Mouse (Mus musculus): ENCODE measurements around the gene Trmt112.

Trmt112 gene

DNA sequence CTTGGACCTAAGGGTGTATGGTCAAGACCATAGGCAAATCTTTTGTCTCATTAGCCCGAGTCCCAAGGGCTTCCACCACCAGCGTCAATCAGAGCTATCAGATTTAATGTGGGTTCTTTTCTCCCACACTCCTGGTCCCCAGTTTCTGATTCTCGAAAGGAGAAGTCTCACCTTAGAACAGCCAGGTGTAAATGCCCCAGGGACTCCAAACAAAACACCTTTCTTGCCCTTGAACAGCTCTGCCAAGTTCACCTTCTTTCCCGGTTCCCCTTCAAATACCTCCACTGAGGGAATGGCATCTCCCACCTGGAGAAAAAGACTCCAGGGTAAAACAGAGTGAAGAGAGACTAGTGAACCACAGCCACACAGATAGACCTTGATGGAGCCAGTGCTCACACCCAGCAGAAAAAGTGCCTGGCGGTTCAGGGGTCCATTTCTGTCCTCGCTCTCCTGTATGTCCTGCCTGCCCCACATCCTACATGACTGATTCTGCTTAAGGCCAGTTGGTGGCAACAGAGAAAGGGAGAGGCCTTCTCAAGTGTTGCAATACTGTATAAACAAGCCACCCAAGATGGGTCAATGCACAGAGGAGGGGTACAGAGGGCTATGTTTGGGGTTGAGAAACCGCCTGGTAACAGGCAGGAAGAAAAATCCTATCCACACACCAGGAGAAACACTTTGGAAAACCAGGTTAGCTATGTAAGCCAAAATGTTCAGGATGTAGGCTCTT lies 1.5 kb upstream of the Trmt112 start:
- no peak for DNase-seq (ENCODE audit: extremely low read depth, low read depth)

DNA sequence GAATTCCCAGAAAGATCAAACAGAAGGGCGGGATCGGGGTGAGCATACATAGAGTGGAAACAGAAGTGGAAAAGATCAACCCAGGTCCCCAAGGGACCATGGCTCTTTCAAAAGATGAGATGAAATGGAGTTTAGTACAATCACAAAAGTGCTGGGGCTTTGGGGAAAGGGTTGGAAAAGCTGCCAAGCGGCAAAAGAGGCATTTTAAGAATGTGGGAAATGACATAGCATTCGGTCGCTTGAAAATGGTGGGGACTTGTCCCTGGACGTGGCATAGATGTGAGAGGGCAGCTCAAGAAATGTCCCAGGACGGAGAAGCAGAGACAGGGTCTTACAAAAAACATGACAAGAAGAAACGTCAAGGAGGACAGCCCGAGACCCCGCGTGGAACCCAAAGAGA lies 477 bp upstream of the Trmt112 start:
- DNase-seq (ENCODE audit: extremely low read depth, low read depth), result no peak

DNA sequence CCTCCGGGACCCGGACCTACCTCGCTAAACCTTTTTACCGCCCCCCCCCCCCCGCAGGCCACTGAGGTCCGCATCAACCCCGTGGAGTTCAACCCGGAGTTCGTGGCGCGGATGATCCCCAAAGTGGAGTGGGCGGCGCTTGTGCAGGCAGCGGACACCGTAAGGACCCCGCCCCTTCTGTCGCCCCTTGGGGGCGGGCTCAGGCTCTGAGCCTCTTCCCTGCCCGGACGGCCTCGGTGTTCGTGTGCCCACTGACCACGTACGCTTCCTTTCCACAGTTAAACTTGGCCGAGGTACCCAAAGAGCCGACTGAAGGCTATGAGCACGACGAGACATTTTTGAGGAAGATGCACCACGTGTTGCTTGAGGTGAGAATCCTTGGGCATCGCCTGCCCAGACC lies 808 bp downstream of the Trmt112 start:
- peak; percentile 21 for DNase-seq (ENCODE audit: extremely low read depth, low read depth)

- no peak for DNase-seq (ENCODE audit: extremely low read depth, low read depth)
These were observed 1.9 kb downstream of the Trmt112 start for GRCm38 (mm10) chr19:6911101-6912074.

DNA sequence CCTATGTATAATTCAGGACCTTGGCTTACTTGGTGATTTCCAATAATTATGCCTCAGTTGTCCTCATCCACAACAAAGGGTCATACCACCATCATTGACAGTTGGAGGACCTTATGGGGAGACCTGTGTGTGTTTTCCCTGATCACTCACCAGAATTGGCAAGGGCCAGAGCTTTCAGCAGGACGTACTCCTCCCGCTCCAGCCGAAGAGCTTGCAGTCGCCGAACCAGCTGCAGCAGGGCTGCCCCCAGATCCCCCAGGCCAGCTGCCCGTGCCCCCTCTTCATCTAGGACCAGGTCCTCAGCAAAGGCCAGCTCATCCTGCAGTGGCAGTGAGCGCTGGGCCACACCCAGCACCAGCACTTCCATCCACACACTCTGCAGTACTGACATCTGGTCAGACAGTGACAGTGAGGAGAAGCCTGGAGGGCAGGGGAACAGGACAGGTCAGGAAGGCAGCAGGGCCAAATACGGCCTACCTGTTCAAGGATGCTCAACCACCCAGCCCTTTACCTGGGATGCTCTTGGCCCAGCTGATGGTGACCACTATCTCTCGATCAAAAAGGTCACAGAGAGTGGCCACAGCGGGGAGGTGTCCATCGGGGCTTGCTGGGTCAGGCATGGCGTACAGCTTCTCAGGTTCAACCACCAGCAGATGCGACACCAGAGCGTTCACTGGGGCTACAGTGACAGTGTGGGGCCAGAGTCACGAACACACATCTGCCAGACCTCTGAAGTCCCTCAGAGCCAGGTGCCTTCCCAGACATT lies 2.9 kb downstream of the Trmt112 start:
- DNase-seq (ENCODE audit: extremely low read depth, low read depth), result no peak

- DNase-seq (ENCODE audit: extremely low read depth, low read depth), result no peak
These were observed 3.5 kb downstream of the Trmt112 start for GRCm38 (mm10) chr19:6913036-6913435.

- DNase-seq (ENCODE audit: extremely low read depth, low read depth), result no peak
These were observed 4.5 kb downstream of the Trmt112 start for GRCm38 (mm10) chr19:6913991-6914390.

- no peak for DNase-seq (ENCODE audit: extremely low read depth, low read depth)
These were observed 5.0 kb downstream of the Trmt112 start for GRCm38 (mm10) chr19:6914540-6914939.

DNA sequence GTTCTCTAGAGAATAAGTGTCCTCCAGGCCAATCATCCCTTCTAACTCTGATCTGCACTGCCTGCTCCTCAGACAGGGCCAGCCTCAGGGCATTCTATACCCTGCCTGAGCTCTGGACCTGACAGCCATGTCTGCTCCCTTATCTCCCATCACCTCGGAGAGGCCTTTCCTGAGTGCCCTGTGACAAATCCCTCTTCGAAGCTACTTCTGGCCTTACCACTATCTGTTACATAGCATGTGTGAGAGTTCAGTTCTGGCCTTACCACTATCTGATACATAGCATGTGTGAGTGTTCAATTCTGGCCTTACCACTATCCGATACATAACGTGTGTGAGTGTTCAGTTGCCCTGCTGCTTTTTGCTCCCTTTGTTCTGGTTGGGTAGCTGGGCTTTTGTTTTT lies 5.8 kb downstream of the Trmt112 start:
- no peak for DNase-seq (ENCODE audit: extremely low read depth, low read depth)

- no peak for DNase-seq (ENCODE audit: extremely low read depth, low read depth)
These were observed 7.0 kb downstream of the Trmt112 start for GRCm38 (mm10) chr19:6916496-6916895.

DNA sequence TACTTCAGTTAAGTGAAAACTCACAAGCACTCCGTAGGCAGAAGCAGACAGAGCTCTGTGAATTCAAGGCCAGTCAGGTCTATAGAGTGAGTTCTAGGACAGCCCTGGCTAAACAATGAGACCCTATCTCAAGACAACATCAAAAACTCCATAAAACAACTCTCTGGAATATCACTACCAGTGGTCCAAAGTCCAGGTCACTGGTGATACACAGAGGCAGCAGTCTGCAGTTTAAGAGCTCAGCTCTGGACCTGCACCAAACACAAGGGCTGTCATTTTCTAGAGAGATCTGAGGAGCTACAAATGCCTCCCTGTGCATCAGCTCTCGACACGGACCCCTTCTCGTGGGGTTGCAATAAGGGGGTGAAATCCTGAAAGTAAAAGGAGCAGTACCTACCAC lies 8.8 kb downstream of the Trmt112 start:
- DNase-seq (ENCODE audit: extremely low read depth, low read depth), result no peak

- DNase-seq (ENCODE audit: extremely low read depth, low read depth), result no peak
These were observed 9.9 kb downstream of the Trmt112 start for GRCm38 (mm10) chr19:6919431-6919830.

DNA sequence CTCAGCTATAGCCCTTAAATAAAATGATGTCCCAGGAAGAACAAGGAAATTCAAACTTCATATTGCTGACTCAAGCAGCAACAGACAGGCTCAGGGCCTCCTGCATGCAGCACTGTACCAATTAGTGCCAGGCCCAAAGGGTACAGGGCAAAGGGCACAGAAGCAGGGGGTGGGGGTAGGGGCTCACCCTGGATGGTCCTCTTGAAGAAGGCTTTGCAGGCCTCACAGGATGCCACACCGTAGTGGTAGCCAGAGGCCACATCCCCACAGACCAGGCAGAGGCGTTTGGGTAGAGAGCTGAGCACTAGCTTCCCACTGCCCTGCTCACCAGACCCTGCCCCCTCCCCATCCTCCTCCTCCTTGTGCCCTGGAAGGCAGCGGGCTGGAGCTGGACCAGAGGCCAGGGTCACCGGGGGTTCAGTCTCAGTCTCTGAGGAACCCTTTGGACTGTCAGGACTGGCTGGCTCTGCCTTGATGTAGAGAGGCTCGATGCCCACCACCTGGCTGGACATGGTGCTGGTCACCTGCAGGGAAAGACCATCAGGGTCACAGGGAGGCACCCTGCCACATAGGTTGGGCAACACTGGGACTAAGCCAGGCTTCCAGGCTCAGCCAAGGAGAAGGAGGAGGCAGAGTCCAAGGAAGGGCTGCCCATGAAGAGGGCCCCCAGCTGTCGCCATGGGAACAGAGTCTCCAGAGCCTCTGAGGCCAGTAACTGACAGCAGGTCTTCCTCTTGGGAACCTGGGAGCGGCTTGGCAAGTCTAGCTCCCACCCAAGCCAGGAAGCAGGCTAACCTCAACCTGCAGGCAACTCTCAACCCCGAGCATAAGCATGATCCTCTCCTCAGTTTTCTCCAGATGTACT lies 10.6 kb downstream of the Trmt112 start:
- no peak for DNase-seq (ENCODE audit: extremely low read depth, low read depth)

- DNase-seq (ENCODE audit: extremely low read depth, low read depth), result no peak
These were observed 11.5 kb downstream of the Trmt112 start for GRCm38 (mm10) chr19:6920741-6921636.

GRCm38 (mm10) chr19:6921647-6922567 lies 12.4 kb downstream of the Trmt112 start, which contains the start of gene Esrra:
Gene Esrra (minus strand): TSS chr19:6921813.
- peak; percentile 98 for DNase-seq (ENCODE audit: extremely low read depth, low read depth)

DNA sequence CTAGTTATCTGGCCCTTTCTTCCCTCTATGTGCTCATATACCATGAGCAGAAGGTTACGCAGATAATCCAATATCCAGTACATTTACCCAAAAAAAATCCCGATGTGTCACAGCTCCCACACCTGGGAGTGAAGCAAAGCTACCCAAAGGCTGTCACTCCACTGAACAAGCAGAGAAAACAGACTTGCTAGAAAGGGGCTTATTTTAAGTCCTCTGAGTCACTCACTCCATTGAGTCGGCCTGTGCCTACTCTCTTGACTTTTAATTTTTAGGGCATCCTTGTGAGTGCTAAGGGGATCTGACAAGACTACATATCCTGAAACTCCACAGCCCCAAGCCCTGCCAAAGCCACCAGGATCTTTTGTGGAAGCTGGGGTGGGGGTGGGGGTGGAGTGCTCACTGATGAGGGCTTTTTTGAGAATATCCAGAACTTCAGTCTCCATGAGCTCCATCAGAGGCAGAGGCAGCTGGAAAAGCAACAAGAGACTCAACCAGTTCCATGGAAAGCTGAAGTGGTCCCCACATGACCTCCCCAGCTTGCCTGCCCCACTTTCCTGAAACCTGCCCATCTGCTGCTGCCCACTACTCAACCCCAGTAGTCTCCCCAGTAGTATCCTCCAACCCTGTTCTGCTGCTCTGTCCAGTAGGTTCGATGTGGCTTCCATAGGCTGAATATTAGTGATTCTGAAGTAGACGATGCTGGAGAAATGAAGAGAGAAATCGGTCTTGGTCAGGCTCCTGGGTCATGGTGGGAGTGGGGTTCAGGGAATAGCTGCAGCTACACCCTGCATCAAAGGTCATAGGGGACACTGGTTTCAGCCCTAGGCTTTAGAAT lies 13.6 kb downstream of the Trmt112 start:
- DNase-seq (ENCODE audit: extremely low read depth, low read depth), result no peak

GRCm38 (mm10) chr19:6924461-6925306 lies 15.2 kb downstream of the Trmt112 start:
- no peak for DNase-seq (ENCODE audit: extremely low read depth, low read depth)
